Mouse (Mus musculus): Measurements from ENCODE around the gene Ephb1. TPM values are rescaled to one million over a fixed set of nuclear protein-coding genes. Genes with fewer than 3 reads are reported as not detected.

The Ephb1 gene
- total and polyA plus RNA-seq, 3 experiments = not detected

DNA sequence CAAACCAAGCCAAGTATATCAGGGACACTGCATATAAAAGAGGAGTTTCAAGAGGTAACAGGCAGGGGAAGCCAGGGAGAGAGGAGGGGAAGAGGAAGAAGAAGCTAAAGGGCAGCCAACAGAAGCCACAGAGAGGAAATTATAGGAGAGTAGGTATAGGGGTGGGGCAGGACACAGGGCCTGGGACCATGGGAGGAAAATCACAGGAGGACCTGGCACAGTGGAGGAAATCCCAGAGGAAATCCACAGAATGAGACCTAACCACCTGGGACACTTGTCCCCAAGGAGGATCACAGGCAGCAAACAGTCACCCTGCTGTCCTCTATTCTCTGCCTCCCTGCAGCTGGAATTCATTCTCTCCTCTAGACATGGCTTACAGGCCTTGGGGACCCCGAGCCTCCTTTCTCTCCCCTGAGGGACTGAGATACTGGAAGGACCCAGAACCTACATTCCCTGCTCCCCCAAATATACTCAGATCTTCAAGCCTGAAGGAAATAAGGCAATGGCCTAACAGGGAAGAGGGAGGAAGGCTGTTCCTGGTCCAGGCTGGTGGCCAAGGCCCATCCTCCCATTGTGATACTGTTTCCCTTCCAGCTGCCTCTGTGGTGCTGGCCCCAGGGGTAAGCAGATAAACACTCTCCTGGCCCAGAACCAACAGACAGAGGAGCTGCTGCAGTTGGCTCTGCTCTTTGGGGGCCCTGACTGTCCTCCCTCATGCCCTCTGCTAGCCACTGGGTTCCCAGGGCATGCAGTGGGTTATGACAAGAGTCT, 47.7 kb downstream of the Ephb1 start:
- Histone ChIP-seq H3K36me3 (ENCODE audit: control insufficient read depth in 1 of 2, insufficient read depth in 2 of 2, low read length in 2 of 2) (no peaks in the 10 kb centered on the region), H3K4me1 (ENCODE audit: control insufficient read depth in 1 of 2, insufficient read depth in 2 of 2, low read length in 2 of 2) (no peaks in the 10 kb centered on the region), H3K79me2 (ENCODE audit: control insufficient read depth, insufficient read depth, low read length, poor library complexity) (no peaks in the 10 kb centered on the region), H3K27ac (ENCODE audit: control insufficient read depth, low read depth, low read length) (no peak overlapping the region), H3K27me3 (ENCODE audit: control insufficient read depth in 1 of 2, insufficient read depth in 2 of 2, low read length in 2 of 2) (no peaks in the 10 kb centered on the region), H3K9ac (ENCODE audit: control insufficient read depth, low read depth, low read length, poor library complexity, severe bottlenecking) (no peak overlapping the region), H3K4me3 (ENCODE audit: control insufficient read depth in 1 of 2, insufficient read depth in 1 of 2, low read depth in 2 of 2, low read length in 2 of 2) (no peak overlapping the region), H3K9me3 (replicated peaks; ENCODE audit: insufficient read depth, low read length) (no peaks in the 10 kb centered on the region)
- no peak for DNase-seq (ENCODE audit: low read depth, low spot score)
- no peak for TF ChIP-seq USF2 (IDR thresholded peaks at IDR 0.05; ENCODE audit: borderline replicate concordance in 1 of 2, insufficient read depth in 1 of 2, low read depth in 1 of 2, low read length in 2 of 2)
- TF ChIP-seq HCFC1 (IDR thresholded peaks at IDR 0.05; ENCODE audit: low read depth, low read length) = no peak

GRCm38 (mm10) chr9:102305432-102306100, 48.9 kb downstream of the Ephb1 start:
- H3K27me3 ChIP-seq (ENCODE audit: control insufficient read depth in 1 of 2, insufficient read depth in 2 of 2, low read length in 2 of 2) = no peaks in the 10 kb centered on the region
- H3K79me2 ChIP-seq (ENCODE audit: control insufficient read depth, insufficient read depth, low read length, poor library complexity) = no peaks in the 10 kb centered on the region
- no peaks in the 10 kb centered on the region for H3K36me3 ChIP-seq (ENCODE audit: control insufficient read depth in 1 of 2, insufficient read depth in 2 of 2, low read length in 2 of 2)
- H3K9me3 ChIP-seq (replicated peaks; ENCODE audit: insufficient read depth, low read length) = no peaks in the 10 kb centered on the region
- DNase-seq (ENCODE audit: low read depth, low spot score) = no peak
- H3K4me3 ChIP-seq (ENCODE audit: control insufficient read depth in 1 of 2, insufficient read depth in 1 of 2, low read depth in 2 of 2, low read length in 2 of 2) = no peak overlapping the region
- no peak overlapping the region for H3K9ac ChIP-seq (ENCODE audit: control insufficient read depth, low read depth, low read length, poor library complexity, severe bottlenecking)
- no peak overlapping the region for H3K27ac ChIP-seq (ENCODE audit: control insufficient read depth, low read depth, low read length)
- no peaks in the 10 kb centered on the region for H3K4me1 ChIP-seq (ENCODE audit: control insufficient read depth in 1 of 2, insufficient read depth in 2 of 2, low read length in 2 of 2)
- no peak for TF ChIP-seq CHD1 (IDR thresholded peaks at IDR 0.05; ENCODE audit: low read depth, low read length)

- no peaks in the 10 kb centered on the region for H3K36me3 ChIP-seq (ENCODE audit: control insufficient read depth in 1 of 2, insufficient read depth in 2 of 2, low read length in 2 of 2)
- no peak for TF ChIP-seq SIN3A (IDR thresholded peaks at IDR 0.05; ENCODE audit: low read length)
- TF ChIP-seq ZKSCAN1 (IDR thresholded peaks at IDR 0.05; ENCODE audit: low read depth, low read length) = no peak
- no peak for TF ChIP-seq TCF12 (IDR thresholded peaks at IDR 0.05; ENCODE audit: low read depth, low read length)
- TF ChIP-seq E2F4 (IDR thresholded peaks at IDR 0.05; ENCODE audit: borderline replicate concordance, low read depth, low read length) = no peak
- no peak for TF ChIP-seq KAT2A (conservative IDR thresholded peaks at IDR 0.05; ENCODE audit: low read depth, low read length)
- no peaks in the 10 kb centered on the region for H3K9me3 ChIP-seq (replicated peaks; ENCODE audit: insufficient read depth, low read length)
- H3K27me3 ChIP-seq (ENCODE audit: control insufficient read depth in 1 of 2, insufficient read depth in 2 of 2, low read length in 2 of 2) = no peaks in the 10 kb centered on the region
- H3K9ac ChIP-seq (ENCODE audit: control insufficient read depth, low read depth, low read length, poor library complexity, severe bottlenecking) = no peak overlapping the region
- no peaks in the 10 kb centered on the region for H3K79me2 ChIP-seq (ENCODE audit: control insufficient read depth, insufficient read depth, low read length, poor library complexity)
- no peak for DNase-seq (ENCODE audit: low read depth, low spot score)
- H3K4me1 ChIP-seq (ENCODE audit: control insufficient read depth in 1 of 2, insufficient read depth in 2 of 2, low read length in 2 of 2) = no peaks in the 10 kb centered on the region
- H3K27ac ChIP-seq (ENCODE audit: control insufficient read depth, low read depth, low read length) = no peak overlapping the region
- H3K4me3 ChIP-seq (ENCODE audit: control insufficient read depth in 1 of 2, insufficient read depth in 1 of 2, low read depth in 2 of 2, low read length in 2 of 2) = no peak overlapping the region
Observed at GRCm38 (mm10) chr9:102304796-102305195, 49.7 kb downstream of the Ephb1 start.
